Mouse (Mus musculus): ENCODE data around the gene Arntl.
"Not testable (repeated sequence)": the region's sequence is repeated elsewhere in the genome, so short reads cannot be mapped to it uniquely, and the experiment has no call there.

Gene Arntl

DNA sequence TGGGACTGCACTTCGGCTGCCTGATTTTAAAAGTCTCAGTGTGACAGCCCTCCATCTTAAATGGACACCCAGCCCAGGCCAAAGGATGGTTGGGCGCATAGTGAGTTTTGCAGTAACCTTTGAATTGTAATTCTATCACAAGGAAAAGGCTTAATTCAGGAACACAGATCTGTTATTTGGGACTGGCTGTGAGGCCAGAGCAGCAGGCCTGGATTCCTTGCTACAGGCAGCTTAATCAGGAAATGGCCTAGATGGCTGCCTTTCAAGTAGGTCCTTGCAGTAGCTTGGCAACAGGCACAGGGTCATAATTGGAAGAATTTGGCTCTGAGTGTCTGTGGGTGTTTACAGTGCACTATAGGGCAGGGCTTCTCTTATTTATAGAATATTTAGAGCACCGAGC lies 43.7 kb downstream of the Arntl start:
- no peak for DNase-seq (ENCODE audit: low read depth, low spot score)

DNA sequence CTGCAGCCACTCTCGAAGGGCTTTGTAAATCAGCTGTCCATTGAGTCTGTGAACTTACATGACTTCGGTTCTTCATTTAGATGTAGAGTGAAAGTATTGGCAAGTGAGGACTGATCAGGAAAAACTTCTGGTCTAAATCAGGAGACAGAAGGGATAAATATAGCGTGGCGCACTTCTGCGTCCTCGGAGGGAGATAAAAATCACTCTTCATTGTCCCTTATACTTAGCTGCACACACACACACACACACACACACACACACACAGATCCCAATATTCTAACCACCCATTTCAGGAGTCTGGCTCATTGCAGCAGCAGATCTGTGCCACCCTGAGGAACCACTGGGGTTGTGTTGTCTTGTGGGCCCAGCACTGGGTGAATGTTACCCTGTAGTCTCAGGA lies 44.3 kb downstream of the Arntl start:
- DNase-seq (ENCODE audit: low read depth, low spot score) = no peak

DNA sequence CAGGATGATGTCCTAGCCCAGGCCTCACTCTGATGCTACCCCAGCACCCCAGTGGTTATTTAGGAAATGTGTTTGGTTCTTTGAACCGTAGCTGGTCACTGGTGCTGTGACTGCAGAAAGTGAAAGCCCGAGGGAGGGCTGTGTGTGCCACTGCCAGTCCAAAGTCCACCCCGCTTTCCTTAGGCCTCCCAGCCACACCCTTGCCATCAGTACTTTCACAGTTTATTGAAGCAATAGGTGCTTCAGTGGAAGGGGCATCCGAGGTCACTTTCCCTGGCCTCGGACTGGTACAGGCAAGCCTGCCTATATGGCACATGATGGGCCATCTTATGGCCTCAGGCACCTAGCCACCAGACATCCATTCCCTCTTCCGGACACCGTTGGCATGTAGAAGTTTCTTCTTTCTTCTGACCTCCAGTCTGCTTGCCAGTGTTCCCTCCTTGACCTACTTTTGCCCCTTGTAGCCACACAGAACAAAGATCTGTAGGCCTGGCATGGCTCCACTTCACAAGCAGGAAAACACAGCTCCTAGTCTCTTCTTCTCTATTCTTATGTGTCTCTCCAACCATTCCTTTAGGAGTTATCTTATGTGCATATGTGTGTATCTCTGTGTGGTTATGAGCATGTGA lies 46.6 kb downstream of the Arntl start:
- no peak for DNase-seq (ENCODE audit: low read depth, low spot score)

DNA sequence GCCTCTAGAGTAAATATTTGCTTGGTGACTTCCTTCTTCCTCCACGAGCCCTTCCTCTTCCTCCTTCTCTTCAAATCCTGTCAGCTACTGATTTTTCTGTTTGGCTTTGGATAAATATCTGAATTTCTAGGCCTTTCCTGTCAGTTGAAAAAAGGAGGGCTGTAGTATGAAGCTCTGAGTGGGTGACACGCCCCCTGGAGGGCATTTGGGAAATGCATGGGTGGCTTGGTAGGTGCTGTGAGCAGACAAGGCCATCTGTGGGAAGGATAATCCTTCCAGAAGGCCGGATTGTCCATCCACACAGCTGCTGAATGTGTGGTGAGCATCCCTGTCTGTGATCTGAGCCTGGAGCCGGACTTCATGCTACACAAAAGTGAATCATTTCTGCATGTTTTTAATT lies 48.8 kb downstream of the Arntl start:
- peak; percentile 67 for DNase-seq (ENCODE audit: low read depth, low spot score)

DNA sequence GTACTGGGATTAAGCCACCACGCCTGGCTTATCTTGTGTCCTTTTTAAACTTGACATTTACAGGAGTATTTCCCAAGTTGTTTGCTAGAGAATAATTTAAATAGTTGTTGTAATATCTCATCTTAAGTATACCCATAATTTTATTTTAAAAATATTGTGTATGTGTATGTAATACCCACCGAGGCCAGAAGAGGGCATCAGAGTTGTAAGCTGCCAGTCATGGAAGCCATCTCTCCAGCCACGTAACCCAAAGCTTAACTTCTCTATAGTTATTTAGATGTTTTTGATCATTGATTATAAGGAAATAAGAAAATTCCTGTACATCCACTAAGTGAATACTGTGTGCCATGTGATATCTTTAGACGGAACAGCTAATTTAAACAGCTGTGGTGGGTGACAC lies 51.2 kb downstream of the Arntl start:
- no peak for DNase-seq (ENCODE audit: low read depth, low spot score)

DNA sequence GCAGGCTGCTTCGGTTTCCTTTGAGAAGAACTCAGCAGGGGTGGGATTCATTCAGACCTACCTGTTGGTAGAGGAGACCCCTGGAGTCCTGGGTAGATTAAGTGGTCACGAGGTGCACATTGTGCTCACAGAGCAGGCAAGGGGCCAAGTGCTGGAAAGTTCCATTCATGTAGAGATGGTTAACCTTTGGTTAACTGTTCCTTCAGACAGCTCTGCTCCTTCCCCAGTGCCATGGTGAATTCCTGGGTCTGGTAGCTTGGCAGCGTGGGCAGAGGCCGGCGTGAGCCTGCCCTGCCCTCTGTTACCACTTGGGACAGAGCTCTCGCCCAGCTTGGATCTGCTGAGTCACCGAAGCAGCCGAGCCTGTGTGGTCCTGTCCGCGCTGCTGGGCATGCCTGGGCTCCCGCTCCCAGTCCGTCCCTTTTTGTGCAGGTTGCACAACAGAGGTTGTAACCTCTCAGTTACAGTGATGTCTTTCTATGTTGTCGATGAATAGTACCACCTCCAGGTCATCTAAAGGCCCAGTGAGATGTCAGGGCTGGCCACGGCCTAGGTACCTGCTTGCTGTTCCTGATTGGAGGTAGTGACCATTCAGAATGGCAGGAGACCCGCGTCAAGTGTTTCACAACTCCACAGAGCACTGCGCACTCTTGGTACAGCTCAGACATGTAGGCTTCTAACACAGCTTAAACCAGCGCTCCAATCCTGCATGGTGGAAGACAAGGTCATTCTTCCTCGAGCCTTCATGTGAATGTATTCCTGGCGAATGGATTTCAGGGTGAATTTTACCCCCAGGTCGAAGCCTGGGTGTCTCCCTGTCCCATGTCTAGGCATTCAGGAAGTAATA lies 53.3 kb downstream of the Arntl start:
- no peak for DNase-seq (ENCODE audit: low read depth, low spot score)

DNA sequence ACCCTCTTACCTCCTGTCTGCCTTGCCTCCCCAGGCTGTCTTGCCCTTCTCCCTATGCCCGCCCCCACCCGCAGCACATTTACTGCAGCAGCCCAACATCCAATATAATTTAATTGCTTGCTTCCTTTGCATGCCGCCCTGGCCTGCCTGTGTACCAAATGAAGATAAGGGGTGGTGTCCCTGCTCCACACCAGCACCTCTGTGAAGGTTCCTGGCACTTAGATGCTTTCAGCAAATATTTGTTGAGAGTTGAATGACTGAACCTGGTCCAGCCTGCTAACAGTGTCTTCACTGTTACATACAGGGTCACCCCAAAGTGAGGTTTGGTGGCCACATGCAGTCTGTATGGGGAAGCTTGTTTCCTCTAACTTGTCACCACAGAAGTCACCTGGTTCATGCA lies 54.4 kb downstream of the Arntl start:
- DNase-seq (ENCODE audit: low read depth, low spot score) = no peak

DNA sequence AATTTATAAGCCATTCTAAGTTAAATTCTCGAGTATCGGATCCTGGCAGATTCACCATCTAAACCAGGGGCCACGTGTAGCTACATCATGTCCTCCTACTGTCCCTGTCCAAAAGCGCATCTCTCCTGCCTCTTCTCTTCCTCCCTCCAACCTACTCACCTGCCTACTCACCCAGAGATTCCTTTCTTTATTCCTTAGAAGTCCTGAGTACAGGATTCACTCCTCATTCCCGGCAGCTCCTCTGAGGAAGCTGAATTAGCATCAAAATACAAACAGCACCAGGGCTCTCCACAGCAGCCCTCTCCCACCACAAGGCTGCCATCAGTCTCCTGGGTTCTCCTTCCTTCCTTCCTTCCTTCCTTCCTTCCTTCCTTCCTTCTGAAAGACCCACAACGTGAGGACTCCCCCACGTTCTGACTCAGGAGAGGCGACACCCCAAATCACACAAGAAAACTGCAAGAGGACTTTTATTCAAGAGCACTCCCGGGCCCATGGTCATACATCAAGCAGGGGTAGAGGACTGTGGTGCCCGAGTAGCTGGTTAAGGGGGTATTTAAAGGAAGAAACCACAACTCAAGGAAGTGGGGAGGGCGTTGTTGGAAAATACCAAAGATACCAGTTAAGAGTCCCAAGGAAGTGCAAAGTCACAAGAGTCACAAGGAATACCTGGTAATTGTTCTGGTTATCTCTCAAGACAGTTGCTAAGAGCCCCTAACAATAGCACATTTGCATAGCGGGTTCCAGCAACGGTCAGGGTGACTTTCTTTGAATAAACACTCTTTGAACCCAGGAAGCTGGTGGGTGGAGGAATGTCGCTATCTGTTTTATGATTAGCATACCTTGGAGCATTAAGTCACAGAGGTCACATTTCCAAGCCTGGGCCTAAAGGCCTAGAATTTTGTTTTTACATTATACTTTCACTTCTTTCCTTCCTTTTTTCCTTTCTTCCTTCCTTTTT lies 55.5 kb downstream of the Arntl start:
- not testable (repeated sequence) for DNase-seq (ENCODE audit: low read depth, low spot score)

DNA sequence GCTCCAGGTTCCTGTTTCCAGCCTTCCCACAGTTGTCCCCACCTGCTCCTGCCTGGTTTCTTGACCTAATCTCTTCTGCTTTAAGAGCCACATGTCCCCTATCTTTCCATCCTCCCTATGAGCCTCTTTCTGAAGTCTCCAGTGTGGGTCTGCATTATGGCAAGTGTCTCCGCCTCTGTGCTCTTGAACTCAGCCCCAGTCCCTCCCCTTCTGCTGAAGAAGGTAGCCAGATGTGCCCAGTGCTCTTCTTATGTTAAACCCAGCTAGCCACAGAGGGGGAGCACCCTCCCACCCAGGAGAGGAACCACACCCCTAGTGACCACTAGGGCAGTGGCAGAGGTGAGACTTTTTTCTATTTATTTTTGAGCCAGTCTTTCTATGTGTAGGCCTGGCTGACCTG lies 56.7 kb downstream of the Arntl start:
- DNase-seq (ENCODE audit: low read depth, low spot score) = no peak

DNA sequence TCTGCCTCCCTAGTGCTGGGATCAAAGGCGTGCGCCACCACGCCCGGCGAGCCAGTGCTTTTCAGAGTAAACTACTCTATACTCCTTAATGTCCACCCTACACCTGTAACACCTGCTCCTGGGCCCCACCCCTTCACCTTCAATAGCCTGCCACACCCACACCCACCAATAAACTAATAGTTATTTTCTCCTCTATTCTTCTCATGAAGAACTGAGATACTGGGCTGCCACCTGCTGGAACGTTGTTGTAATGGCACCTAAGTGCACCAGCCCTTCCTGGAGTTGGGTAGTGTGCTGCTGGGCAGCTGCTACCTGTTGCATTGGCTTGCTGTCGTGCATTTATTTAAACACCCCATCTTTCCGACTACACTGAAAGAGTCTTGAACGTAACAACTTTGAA lies 61.0 kb downstream of the Arntl start:
- peak; percentile 55 for DNase-seq (ENCODE audit: low read depth, low spot score)

DNA sequence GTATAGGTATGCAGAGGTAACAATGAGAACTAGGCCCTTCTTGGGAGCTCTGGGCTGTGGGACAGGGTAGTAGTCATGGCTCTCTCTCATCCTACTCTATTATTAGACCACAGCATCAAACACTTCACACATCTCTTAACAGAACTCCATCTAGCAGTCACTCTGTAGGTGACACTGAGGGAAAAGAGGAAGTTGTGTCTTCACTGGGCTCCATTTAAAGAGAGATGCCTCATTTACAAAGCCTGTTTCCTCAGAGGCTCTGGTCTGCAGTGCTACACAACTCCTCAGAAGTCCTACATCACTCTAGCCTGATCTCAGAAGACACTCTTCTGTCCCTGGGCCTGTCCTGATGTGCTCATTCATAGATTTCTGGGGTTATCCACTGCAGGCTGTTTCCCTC lies 61.8 kb downstream of the Arntl start:
- DNase-seq (ENCODE audit: low read depth, low spot score) = no peak

DNA sequence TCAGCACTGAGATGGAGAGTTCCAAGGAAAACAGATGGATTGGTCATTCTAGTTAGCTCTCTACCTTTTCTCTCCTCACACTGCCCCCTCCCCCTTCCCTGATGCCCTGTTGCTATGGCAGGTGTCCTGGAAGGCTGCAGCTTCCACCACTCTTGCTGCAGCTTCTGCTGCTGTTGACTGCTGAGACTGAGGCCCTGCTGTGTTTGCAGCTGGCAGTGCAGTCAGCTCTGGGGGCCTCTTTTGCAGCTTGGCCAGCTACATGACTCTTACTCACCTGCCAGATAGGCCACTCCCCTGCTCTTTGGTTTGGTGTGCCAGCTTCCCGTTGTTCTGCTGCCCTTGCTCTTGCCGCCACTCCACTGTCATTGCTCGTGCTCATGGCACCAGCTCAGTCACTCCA lies 62.7 kb downstream of the Arntl start:
- no peak for DNase-seq (ENCODE audit: low read depth, low spot score)

DNA sequence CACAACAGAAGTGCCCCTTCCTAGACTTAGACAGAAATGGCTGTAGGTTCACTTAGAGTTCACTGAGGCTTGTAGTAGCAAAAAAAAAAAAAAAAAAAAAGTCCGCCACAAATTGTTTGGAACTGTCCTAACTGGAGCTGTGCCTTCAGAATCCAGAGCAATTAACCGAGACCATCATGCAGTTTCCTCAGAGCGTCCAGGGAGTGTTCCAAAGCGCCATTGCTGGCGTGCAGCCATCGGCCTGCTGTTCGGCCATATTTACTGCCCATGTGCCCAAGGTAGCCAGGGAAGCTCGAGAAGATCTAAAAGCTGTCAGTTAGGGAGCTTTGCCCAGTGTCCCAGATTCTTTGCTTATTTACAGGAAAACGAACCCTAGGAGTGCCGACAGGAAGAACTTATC lies 63.3 kb downstream of the Arntl start:
- DNase-seq (ENCODE audit: low read depth, low spot score) = no peak

DNA sequence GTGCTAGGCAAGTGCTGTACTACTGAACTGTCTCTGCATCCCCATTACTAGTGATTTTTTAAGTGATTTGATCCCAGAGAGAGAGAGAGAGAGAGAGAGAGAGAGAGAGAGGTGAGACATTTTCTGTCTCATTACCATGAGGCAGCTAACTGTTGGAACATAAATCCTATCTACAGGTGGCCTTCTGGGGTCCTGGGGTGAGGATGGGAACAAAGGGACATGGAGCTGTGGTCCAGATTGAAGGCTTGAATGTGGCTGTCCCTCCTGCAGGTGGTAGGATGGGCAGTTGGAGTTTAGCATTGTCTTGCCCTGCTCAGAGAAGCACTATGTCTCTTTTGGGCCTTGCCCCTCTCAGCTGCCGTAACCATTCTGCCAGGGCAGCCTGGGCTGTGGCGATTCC lies 63.7 kb downstream of the Arntl start:
- no peak for DNase-seq (ENCODE audit: low read depth, low spot score)

DNA sequence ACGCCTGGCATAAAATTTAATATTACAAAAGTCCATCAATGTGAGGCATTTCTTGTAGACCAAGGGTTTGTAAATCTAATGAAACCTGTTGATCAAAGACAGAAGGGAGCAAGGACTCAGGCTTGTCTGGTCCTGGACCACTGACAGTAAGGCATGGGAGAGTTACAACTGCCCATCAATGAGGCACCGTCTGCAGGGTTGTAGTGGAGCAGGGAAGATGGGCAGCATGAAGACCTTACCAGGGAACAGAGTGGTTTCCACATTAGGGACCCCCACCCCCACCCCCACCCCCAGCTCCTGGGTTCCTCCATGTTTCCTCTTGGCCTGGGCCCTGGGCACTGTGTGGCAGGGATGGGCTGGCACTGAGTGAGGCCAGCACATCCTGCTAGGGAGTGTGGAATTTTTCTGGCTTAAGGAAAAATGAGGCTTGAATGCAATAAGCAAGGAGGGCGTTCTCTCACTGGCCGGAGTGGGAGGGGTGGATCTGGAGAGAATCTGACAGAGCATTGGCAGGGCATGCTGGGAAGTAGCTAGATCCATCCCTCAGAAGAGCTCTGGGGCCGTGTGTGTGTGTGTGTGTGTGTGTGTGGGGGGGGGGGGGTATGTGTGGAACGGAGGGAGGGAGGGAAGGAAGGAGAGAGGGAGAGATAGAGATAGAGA lies 65.2 kb downstream of the Arntl start:
- no peak for DNase-seq (ENCODE audit: low read depth, low spot score)

DNA sequence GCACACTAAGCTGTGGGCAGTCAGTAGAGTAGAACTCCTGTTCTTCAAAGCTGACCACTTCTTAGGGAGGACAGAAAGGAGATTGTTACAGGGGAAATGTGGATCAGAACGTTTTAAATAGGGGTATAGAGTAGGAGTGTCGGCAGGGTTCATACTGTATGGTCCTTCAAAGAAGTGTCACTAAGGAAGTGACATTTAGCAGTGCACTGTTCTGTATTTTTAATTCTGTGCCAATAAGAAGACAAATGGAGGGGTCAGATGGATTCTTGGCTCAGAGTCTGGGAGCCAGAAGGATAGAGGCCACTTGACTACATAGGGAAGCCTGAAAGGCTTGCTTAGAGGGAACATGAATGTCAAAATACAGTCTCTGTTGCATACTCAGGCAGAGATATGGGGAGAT lies 70.0 kb downstream of the Arntl start:
- no peak for DNase-seq (ENCODE audit: low read depth, low spot score)

DNA sequence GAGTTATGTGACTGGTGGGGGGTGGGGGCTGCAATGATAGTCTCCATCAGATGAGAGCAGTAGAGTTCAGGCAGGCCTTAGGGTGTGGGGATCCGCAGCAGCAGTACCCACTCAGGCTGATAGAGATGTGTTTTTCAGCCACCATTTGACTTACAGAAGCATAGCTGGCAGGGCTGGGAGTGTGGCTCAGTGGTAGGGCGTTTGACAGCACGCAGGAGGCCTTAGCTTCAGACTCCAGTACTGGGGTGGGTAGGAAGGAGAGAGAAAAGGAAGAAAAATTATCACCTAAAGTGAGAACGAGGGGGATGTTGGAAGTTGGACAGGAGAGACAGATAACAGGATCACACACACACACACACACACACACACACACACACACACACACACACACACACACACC lies 71.2 kb downstream of the Arntl start:
- DNase-seq (ENCODE audit: low read depth, low spot score) = no peak

DNA sequence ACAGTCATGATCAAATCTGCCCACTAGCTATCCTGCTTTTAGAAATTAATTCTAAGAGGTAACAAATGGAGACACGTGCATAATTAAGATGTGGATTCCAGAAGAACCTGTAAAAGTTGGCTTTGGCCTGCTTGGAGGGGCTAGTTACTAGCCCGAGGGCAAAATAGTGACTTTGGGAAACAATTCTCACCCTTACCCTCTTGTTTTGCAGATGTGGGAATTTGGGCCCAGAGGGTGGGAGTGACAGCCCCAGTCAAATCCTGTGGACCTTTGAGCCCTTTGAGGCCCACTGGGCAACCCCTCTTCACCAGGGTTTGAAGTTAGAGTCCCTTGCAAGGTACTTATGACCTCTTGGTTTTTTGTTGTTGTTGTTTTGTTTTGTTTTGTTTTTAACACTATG lies 72.0 kb downstream of the Arntl start:
- no peak for DNase-seq (ENCODE audit: low read depth, low spot score)

DNA sequence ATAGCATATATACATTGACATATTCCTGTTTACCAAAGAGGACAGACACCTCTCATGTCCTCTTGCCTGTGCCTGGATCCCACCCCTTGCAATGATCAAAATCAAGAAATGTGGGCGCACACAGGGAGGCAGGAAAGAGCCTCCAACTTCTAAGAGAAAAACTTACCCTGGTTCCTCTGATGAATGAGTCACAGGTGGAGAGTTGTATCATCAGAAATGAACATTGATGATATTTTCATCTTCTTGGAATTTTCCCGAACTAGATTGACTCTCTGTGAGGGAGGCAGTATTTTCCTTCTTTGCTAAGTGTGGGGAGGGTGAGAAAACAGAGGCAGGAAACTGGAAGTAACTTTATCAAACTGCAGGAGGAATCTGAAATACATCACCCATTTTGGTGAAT lies 78.1 kb downstream of the Arntl start:
- DNase-seq (ENCODE audit: low read depth, low spot score) = no peak

DNA sequence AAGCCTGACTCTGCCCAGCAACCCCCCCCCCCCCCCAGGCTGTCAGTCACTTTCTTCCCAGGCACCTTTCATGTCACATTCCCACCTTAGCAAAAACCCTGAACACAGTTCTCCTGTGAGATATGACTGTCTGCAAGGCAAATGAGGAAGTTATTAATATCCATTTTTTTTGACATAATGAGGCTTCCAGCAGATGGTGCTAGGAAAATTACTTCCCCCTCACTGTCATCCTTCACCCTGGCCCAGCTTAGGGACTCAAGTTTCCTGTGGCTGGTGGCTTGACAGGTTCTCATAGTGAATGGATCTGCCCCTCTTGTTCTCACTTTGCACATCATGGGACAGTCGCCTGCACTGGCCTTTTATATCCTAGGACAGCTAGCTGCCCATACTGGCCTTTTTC lies 81.9 kb downstream of the Arntl start:
- DNase-seq (ENCODE audit: low read depth, low spot score) = peak; percentile 6

DNA sequence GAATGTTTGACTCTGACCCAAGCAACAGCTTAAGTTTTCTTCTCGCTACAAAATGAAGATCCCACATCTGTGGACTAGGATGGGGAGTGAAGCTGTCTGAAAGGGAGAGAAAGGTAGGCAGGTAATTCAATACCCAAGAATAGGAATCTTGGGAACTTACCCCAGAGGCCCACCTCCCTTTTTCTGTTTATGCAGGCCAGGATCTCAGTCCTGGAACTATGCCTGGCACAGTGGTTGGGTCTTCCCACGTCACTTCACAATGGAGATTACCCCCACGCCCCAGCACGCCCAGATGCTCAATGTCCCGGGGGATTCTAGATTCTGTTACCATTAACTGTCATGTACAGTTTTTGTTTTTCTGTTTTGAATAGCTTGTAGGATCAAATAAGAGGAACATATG lies 84.5 kb downstream of the Arntl start:
- DNase-seq (ENCODE audit: low read depth, low spot score) = no peak

DNA sequence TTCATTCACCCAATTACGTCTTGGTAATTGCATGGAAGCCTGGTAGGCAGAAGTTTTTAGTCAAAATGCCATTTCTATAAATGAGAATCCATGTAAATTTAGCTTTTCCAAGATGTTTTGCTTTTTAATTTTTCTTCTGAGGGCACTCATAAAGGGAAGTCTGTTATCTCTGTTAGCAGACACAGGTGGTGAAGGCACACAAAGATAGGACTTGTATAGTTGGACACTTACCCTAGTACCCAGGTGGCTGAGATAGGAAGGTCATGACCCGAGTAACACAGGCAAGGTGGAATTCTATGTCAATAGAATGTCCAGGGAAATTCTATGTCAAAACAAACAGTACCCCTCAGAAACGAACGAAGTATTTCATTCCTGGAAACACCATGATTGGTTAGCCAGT lies 84.9 kb downstream of the Arntl start:
- no peak for DNase-seq (ENCODE audit: low read depth, low spot score)
